Mouse (Mus musculus): ENCODE results near the gene Slc25a51. TPM values are rescaled to one million over a fixed set of nuclear protein-coding genes. Genes with fewer than 3 reads are reported as not detected.

Slc25a51 gene
- 100 to 1,000 TPM; 132 to 179 TPM for total RNA-seq (2021)

GRCm38 (mm10) chr4:45408427-45409132, at the start of gene Slc25a51:
TSS of gene Slc25a51 (minus strand) at chr4:45408766.
- peak; percentile 87 to 90 for DNase-seq
- intact Hi-C loops (cut with DNase I), result no loop called here

GRCm38 (mm10) chr4:45457543-45457942, 49.0 kb upstream of the Slc25a51 start:
- no peak for DNase-seq
- intact Hi-C loops (cut with DNase I), result no loop called here

- no peak for DNase-seq
- intact Hi-C loops (cut with DNase I), result no loop called here
Measured at GRCm38 (mm10) chr4:45455001-45455400, 46.4 kb upstream of the Slc25a51 start.

- intact Hi-C loops (cut with DNase I), result no loop called here
- no peak for DNase-seq
Measured at GRCm38 (mm10) chr4:45453271-45453851, 44.8 kb upstream of the Slc25a51 start.

- peak; percentile 61 to 64 for DNase-seq
- intact Hi-C loops (cut with DNase I), result no loop called here
Measured at GRCm38 (mm10) chr4:45452569-45453111, 44.1 kb upstream of the Slc25a51 start.

- DNase-seq, result no peak
- intact Hi-C loops (cut with DNase I), result no loop called here
Measured at GRCm38 (mm10) chr4:45449012-45449411, 40.4 kb upstream of the Slc25a51 start.

GRCm38 (mm10) chr4:45448481-45448880, 39.9 kb upstream of the Slc25a51 start:
- intact Hi-C loops (cut with DNase I), result no loop called here
- DNase-seq, result no peak

GRCm38 (mm10) chr4:45447196-45447595, 38.6 kb upstream of the Slc25a51 start:
- intact Hi-C loops (cut with DNase I), result no loop called here
- no peak for DNase-seq

GRCm38 (mm10) chr4:45445235-45445634, 36.7 kb upstream of the Slc25a51 start:
- peak in 1 of 2 experiments; percentile 52 for DNase-seq
- intact Hi-C loops (cut with DNase I), result no loop called here

GRCm38 (mm10) chr4:45444813-45445212, 36.2 kb upstream of the Slc25a51 start:
- intact Hi-C loops (cut with DNase I), result no loop called here
- peak in 1 of 2 experiments; percentile 60 for DNase-seq

- DNase-seq, result no peak
- intact Hi-C loops (cut with DNase I), result no loop called here
Measured at GRCm38 (mm10) chr4:45443652-45444051, 35.1 kb upstream of the Slc25a51 start.

GRCm38 (mm10) chr4:45442237-45442636, 33.7 kb upstream of the Slc25a51 start:
- intact Hi-C loops (cut with DNase I), result no loop called here

GRCm38 (mm10) chr4:45441778-45442177, 33.2 kb upstream of the Slc25a51 start:
- DNase-seq, result no peak
- intact Hi-C loops (cut with DNase I), result no loop called here

More at GRCm38 (mm10) chr4:45442237-45442636, 33.7 kb upstream of the Slc25a51 start:
- DNase-seq, result no peak

GRCm38 (mm10) chr4:45439281-45439680, 30.7 kb upstream of the Slc25a51 start:
- intact Hi-C loops (cut with DNase I), result no loop called here
- DNase-seq, result no peak

- intact Hi-C loops (cut with DNase I), result no loop called here
- DNase-seq, result no peak
Measured at GRCm38 (mm10) chr4:45437010-45437409, 28.4 kb upstream of the Slc25a51 start.

GRCm38 (mm10) chr4:45436383-45436913, 27.9 kb upstream of the Slc25a51 start:
- no peak for DNase-seq
- intact Hi-C loops (cut with DNase I), result no loop called here

GRCm38 (mm10) chr4:45435899-45436298, 27.3 kb upstream of the Slc25a51 start:
- peak; percentile 55 to 61 for DNase-seq
- intact Hi-C loops (cut with DNase I), result no loop called here

GRCm38 (mm10) chr4:45434681-45435080, 26.1 kb upstream of the Slc25a51 start:
- DNase-seq, result no peak
- intact Hi-C loops (cut with DNase I), result no loop called here

GRCm38 (mm10) chr4:45434071-45434470, 25.5 kb upstream of the Slc25a51 start:
- intact Hi-C loops (cut with DNase I), result no loop called here
- peak; percentile 51 to 52 for DNase-seq

- intact Hi-C loops (cut with DNase I), result no loop called here
- DNase-seq, result no peak
Measured at GRCm38 (mm10) chr4:45431806-45432205, 23.2 kb upstream of the Slc25a51 start.

GRCm38 (mm10) chr4:45431316-45431715, 22.8 kb upstream of the Slc25a51 start:
- intact Hi-C loops (cut with DNase I), result no loop called here
- no peak for DNase-seq

GRCm38 (mm10) chr4:45429451-45429850, 20.9 kb upstream of the Slc25a51 start:
- DNase-seq, result no peak
- intact Hi-C loops (cut with DNase I), result no loop called here
